Mouse (Mus musculus) left cerebral cortex, adult 9 months (tissue): ENCODE measurements at regions not wholly inside any gene's neighbourhood (a gene's known extent, or its start where the extent isn't known, plus 50 kb on each side); places are given as distances from the start of the nearest gene placed in this dataset.
A peak's percentile ranks its signal among the peaks of the same experiment; 100 is the strongest.

ENCODE experiments used
- DNase-seq, 2 experiments: peaks; one replicate each; pipeline ENCODE4 v3.0.0; 2022; ENCODE audit warnings: low spot score in 2 of 2

- DNase-seq: no peak
Measured at GRCm38 (mm10) chr16:12359116-12359515, 375.2 kb downstream of the Shisa9 start.

GRCm38 (mm10) chr16:12389545-12389944, 405.6 kb downstream of the Shisa9 start:
- DNase-seq: peak; percentile 3 to 58

GRCm38 (mm10) chr16:12435697-12436221, 451.8 kb downstream of the Shisa9 start:
- no peak for DNase-seq

GRCm38 (mm10) chr16:12438622-12439021, 454.7 kb downstream of the Shisa9 start:
- no peak for DNase-seq

- DNase-seq: peak; percentile 10 to 45
Measured at GRCm38 (mm10) chr16:12454791-12455190, 470.9 kb downstream of the Shisa9 start.
